In the genomic region with DNA sequence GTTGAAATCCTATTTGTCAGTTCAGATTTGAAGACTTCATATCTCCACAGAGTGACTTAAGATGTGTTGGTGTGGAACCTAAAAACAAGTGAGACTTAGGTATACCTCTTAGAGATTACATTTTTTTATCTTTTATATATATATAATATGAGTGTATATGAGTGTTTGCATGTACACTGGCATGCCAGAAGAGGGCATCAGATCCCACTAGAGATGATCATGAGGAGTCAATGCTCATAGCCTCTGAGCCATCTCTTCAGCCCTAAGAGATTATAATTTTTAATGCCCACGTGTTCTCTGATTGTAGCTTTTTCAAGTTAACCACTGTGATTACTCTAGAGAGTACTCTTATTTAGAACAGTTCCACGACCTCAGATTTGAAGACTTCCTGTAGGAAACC, we compare ENCODE assay signal across 24 mouse cellular contexts. TPM values are rescaled to one million over a fixed set of nuclear protein-coding genes. Genes with fewer than 3 reads are reported as not detected.
"Had no signal": no experiment of that assay in that cellular context is flagged by ENCODE, and none has a peak within 500 bp of the region (broad histone marks: within the 10 kb centered on the region; RNA-seq: fewer than 3 reads in every experiment).

A gene (plus strand): TSS at position 326 of the 400 bp plus-strand sequence.

- H3K9ac ChIP-seq: liver, embryonic 14.5 days; lung, embryonic 14.5 days; midbrain, embryonic 13.5 days; midbrain, embryonic 15.5 days; neural tube, embryonic 12.5 days had no signal

- H3K4me1 ChIP-seq: megakaryocyte, embryonic 14.5 days; midbrain, embryonic 13.5 days; midbrain, embryonic 15.5 days; neural tube, embryonic 12.5 days had no signal

- DNase-seq: lung, adult 18-20 months; lung, embryonic 14.5 days; lung, postnatal 10 days; lung, postnatal 4 days; right cerebral cortex, postnatal 14 days; thymus, adult 2 months; thymus, postnatal 25 days; thymus, postnatal 4 days had no signal

- H3K36me3 ChIP-seq: midbrain, embryonic 13.5 days; midbrain, embryonic 15.5 days; neural tube, embryonic 12.5 days had no signal

- H3K27me3 ChIP-seq: megakaryocyte, embryonic 14.5 days; midbrain, embryonic 13.5 days; midbrain, embryonic 15.5 days; neural tube, embryonic 12.5 days had no signal

- H3K9me3 ChIP-seq: megakaryocyte, embryonic 14.5 days; midbrain, embryonic 13.5 days; midbrain, embryonic 15.5 days; neural tube, embryonic 12.5 days had no signal

- H3K4me3 ChIP-seq: megakaryocyte, embryonic 14.5 days; midbrain, embryonic 13.5 days; midbrain, embryonic 15.5 days; neural tube, embryonic 12.5 days had no signal

- H3K4me2 ChIP-seq: lung, embryonic 14.5 days; midbrain, embryonic 11.5 days; midbrain, embryonic 13.5 days; midbrain, embryonic 15.5 days; neural tube, embryonic 12.5 days had no signal

- ATAC-seq: midbrain, embryonic 13.5 days; midbrain, embryonic 15.5 days had no signal

- H3K27ac ChIP-seq: liver, embryonic 14.5 days; midbrain, embryonic 13.5 days; midbrain, embryonic 15.5 days; neural tube, embryonic 12.5 days had no signal

RNA-seq across cellular contexts. Expression of the gene that starts here (rescaled TPM):
- total RNA-seq: midbrain, postnatal 0 days; monocyte, adult 5-6 weeks; neutrophil, adult 5-6 weeks had no signal
- polyA plus RNA-seq: liver, embryonic 14.5 days; liver, embryonic 16.5 days; lung, embryonic 14.5 days; lung, embryonic 16.5 days; midbrain, embryonic 11.5 days; midbrain, embryonic 13.5 days; midbrain, embryonic 15.5 days; midbrain, postnatal 0 days; neural tube, embryonic 12.5 days; neural tube, embryonic 14.5 days; stomach, embryonic 14.5 days; stomach, embryonic 16.5 days; testis, adult 2 months; thymus, adult 2 months; urinary bladder, adult 2 months had no signal
